Mouse (Mus musculus) MEL (cell line): ENCODE results near the gene Glra1.

Source experiments
- BHLHE40 ChIP-seq: IDR thresholded peaks from 2 replicates; pipeline ENCODE4 v1.6.1; 2012; ENCODE audit warnings: low read depth, mild to moderate bottlenecking, inconsistent platforms, low read length, improper control_type of control experiment, borderline replicate concordance
- POLR2A ChIP-seq, 2 experiments: IDR thresholded peaks; 2 replicates each; pipeline ENCODE4 v1.6.1; 2011 to 2012; ENCODE audit warnings: low read length in 2 of 2, mild to moderate bottlenecking in 2 of 2, control low read depth in 1 of 2, improper control_type of control experiment in 1 of 2, low read depth in 1 of 2, moderate library complexity in 1 of 2; ENCODE audit not compliant: control insufficient read depth in 1 of 2, insufficient read depth in 1 of 2, poor library complexity in 1 of 2

DNA sequence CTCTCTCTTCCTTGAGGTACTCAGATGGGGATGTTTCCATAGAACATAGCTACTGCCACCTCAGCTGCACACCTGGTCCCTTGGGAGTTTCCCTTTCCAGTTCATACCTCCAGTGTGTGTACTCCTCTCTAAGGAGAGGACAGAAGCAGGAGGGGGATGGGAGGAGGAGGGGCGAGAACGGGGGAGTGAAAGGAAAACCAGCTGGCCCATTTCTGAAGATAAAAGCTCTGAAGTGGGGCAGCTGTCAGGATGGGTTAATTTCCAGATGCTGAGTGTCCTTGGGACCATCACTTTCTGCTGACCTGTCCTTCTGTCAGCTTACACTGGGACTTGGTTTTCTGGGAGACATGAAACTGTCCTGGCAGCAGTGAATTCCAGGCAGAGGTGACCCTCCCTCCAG, 73.2 kb downstream of the Glra1 start:
- TF ChIP-seq POLR2A (IDR thresholded peaks at IDR 0.05; ENCODE audit: control insufficient read depth in 1 of 2, insufficient read depth in 1 of 2, low read depth in 1 of 2, low read length in 2 of 2, poor library complexity in 1 of 2) (no peak), BHLHE40 (no peak)
